Mouse (Mus musculus): ENCODE results near the gene Sgms1.
A peak's percentile ranks its signal among the peaks of the same experiment; 100 is the strongest.

Sgms1 gene

GRCm38 (mm10) chr19:32262805-32263572 is 126.5 kb downstream of the Sgms1 start:
- DNase-seq: no peak

DNA sequence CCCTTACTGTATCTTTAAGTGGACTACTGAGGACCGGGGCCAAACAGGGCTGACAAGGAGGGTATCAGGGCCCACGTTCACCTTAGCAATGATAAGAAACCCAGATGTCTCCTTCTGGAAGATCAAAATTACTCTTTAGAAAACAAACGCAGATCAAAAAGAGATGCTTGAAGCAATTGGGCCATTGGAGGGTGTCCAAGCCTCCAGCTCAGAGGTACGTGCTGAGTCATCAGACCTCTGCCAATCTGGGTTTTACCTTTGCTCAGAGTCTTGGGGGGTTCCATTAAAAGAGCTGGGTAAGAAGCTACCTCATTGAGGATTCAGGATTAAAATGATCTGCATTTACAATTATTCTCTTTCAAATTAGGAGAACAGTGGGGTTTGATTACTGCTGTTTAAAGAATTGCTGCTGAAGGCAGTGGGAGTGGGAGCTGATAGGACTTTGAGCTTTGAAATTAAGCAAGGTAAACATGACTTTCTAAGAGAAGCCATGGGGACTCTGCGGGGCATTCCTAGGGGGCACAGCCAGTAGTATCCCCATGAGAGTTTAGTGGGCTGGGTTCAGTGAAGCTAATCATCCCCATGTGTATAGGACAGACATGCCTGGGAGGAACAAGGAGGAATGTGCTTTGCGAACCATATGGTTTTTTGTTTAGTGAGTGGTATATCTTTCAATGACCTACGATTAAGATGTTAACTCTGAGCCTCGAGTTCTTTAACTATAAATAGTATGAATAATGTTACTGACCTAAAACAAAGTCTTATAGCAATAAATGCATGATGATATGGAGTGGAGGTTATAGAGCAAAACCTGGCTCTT is 128.4 kb downstream of the Sgms1 start:
- peak; percentile 28 to 34 for DNase-seq

DNA sequence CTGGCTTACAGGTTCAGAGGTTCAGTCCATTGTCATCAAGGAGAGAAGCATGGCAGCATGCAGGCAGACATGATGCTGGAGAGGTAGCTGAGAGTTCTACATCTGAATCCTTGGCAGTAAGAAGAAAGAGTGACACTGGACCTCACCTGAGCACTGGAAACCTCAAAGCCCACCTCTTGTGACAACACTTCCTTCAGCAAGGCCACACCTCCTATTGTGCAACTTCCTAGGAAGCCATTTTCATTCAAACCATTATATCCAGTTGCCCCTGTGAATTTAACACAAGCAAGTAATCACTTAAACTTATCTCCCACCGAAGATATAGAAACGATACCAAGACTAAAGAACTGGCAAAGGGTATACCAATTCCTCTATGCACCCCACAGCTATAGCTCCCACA is 129.7 kb downstream of the Sgms1 start:
- no peak for DNase-seq

GRCm38 (mm10) chr19:32259048-32259447 is 130.5 kb downstream of the Sgms1 start:
- DNase-seq: no peak

DNA sequence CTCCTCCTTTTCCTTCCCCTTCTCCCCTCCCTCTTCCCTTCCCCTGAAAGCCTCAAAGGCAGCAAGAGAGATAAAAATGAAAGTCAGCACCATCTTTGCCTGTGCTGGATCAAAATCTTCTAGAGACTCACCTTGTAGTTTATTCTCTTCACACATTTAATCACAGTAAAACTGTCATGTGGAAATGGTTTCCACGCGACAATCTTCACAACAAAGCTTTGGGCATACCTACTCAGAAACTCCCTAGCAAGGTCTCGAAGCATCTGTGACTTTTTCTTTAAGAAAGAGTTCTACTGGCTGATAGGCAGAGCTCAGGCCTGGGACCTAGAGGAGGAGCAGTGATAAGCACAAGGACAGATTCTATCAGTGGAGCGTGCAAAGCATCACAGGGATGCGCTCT is 131.4 kb downstream of the Sgms1 start:
- DNase-seq: no peak

DNA sequence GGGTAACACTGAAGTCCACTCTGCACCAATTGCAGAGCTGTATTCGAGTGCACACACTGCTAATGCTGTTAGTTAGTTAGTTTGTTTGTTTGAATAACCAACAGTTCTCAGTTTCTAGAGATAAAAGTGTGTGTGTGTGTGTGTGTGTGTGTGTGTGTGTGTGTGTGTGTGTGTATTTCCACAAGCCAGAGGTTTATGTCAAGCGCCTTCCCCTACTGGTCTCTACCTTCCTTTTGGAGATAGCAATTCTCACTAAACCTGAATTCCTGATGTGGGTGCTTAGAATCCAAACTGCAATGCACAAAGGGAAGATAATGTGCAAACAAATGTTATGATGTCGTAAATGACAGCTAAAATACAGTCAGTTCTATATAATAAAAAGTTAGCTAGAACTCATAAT is 131.9 kb downstream of the Sgms1 start:
- no peak for DNase-seq

DNA sequence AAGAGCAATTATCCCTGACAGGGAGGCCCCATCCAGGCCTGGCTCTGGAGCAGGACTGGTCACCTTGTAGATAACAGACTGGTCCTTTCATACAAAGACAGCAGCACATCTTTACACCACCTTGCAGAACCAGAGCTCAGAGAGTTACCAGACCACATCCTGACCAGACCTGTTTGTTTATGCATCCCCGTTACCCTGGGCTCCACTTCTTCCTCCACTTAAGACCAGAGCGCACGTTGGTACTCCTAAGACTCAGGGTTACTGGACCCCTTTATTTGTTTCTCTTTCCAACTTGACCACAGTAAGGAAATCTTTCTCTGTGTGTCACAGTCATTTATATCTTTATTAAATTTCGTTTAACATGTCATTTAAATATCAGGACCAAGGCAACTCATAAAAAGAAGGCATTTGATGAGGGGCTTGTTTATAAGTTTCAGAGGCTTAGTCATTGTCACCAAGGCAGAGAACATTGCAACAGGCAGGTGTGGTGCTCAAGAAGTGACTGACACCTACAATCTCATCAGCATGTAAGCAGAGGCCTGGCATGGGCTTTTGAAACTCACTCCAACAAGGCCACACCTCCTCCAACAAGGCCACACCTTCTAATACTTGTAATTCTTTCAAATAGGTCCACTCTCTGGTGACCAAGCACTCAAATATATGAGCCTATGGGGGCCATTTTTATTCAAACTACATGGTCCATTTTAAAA is 132.7 kb downstream of the Sgms1 start:
- no peak for DNase-seq

DNA sequence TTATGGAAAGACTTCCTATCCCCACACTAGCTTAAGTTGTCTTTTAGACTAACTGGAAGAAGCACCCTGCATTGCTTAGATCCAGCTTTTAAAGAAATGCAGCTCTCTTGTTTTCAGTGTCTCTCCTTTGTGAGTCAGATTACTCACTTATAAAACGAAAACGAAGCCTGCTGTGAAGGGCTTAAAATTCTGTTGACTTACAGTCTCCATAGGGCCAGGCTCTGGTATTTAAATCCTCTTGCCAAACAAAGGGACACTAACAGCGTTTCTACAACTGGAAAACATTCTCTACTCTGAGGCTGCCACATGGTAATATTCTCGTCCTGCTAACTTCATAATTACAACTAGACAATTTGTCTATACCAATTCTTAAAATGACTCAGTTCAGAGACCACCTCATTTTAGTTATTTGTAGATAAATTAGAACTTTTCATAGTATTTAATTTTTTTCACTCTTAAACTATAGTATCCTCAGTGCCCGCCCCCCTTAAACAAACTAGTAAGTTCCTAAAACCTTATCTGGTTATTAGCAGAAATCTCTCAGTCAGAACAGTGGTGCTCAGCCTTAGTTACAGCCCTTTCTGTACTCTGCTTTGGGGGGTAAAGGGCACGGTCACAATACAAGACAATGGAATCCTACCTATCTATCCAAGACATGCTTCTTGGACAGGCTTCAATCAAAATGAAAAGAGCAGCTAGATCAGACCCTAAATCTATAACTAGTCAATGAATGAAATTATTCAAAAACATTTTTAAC is 133.9 kb downstream of the Sgms1 start:
- no peak for DNase-seq

DNA sequence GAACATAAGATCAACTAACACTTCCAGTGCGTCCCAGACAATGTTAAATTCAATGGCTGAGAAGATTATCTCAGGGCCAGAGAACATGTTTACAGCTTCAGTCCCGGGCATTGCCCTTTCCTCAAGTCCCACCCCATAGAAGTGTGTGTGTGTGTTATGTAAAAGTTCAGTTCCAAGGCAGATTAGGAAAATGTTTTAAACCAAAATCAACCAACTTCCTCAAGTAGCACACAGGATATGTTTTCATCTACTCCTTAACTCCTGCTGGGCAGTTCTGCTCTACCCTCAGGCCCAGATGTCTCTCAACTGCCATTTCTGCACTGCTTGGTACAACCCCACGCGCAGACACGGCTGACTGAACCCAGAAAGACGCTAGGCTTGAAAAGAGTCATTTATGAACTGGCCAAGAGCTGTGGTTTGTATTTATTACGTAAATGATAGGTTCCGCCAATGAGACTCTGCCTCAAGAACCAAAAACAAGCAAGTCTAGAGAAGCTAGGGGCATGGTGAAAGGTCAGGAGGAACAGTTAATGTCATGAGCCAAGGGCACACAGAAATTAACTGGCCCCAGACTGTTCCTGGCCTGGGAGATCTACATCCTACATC is 134.7 kb downstream of the Sgms1 start:
- DNase-seq: no peak

GRCm38 (mm10) chr19:32254204-32254603 is 135.3 kb downstream of the Sgms1 start:
- DNase-seq: no peak

DNA sequence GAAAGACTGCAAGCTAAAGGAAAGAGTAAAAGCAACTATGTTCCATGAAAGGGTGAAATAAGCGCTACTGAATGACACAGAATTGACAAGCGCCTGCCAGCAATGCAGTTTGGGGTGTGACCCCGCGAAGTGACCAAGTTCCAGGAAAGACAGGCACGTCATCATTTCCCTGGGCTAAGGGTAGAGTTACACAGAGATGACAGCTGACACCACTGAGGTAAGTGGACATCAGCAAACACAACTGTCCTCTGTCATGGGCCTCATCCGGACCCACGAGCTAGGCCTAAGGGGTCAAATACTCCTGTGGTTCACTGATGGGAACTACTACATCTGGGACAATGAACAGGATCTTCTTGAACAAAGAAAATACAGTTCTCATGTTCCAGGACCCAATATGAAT is 136.5 kb downstream of the Sgms1 start:
- no peak for DNase-seq

- no peak for DNase-seq
Observed at GRCm38 (mm10) chr19:32252451-32252850, 137.1 kb downstream of the Sgms1 start.

DNA sequence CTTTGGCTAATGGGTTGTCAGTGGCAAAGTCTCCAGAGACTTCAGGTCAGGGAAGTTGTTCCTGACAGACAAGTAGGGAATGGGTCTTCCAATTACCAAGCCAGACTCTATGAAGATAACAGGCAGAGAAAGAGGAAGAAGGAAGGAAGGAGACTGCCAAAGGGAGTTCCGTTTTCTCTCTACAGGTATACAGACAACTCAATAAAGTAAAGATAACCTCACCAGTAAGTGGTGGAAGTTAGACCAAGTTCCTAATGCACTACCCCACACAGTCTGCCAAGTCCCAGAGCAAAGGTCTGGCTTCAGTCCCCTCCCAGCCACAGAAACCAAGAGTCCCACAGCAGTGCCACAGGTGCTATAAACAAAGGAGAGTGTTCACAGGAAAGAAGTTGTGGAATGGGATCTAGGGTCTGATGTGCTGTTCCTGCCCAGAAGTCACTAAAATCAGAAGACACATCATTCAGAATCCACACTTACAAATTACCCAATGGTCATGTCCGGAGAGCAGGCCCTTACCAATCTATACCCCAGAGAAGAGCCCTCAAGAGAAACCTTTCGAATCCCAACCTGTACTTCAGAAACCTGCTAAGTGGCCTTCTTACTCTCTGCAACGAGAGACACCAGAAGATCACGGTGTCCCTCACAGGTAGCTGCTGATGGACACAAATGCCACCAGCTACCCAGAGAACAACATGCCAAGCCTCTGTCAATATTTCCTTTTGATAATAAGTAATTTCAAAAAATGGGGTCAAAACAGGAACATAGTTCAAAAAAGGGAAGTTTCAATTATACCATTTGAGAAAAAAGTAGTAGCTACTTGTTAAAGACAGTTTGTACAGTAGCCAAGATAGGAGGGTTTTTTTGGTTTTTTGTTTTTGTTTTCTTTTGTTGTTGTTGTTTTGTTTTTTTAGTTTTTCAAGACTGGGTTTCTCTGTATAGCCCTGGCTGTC is 140.1 kb downstream of the Sgms1 start:
- no peak for DNase-seq

DNA sequence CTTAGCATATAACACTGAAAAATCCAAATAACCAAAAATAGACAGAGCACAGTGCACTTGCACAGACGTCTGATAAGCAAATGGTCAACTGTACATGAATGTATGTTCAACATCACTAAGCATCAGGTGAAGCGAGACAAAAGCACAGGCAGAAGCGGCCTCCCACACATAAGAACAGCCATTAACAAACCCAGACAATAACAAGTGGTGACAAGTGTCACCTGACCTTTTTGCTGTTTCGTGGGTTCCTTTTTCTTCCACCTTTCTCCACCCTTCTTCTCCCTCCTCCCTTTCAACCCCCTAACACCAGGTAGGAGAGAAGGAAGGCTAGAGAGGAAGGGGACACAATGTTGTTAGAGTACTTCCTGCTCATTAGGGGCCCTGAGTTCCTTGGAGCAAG is 144.6 kb downstream of the Sgms1 start:
- no peak for DNase-seq

- peak in 1 of 2 experiments; percentile 28 for DNase-seq
Observed at GRCm38 (mm10) chr19:32243246-32243645, 146.3 kb downstream of the Sgms1 start.

- peak; percentile 32 to 36 for DNase-seq
Observed at GRCm38 (mm10) chr19:32242153-32242552, 147.4 kb downstream of the Sgms1 start.

DNA sequence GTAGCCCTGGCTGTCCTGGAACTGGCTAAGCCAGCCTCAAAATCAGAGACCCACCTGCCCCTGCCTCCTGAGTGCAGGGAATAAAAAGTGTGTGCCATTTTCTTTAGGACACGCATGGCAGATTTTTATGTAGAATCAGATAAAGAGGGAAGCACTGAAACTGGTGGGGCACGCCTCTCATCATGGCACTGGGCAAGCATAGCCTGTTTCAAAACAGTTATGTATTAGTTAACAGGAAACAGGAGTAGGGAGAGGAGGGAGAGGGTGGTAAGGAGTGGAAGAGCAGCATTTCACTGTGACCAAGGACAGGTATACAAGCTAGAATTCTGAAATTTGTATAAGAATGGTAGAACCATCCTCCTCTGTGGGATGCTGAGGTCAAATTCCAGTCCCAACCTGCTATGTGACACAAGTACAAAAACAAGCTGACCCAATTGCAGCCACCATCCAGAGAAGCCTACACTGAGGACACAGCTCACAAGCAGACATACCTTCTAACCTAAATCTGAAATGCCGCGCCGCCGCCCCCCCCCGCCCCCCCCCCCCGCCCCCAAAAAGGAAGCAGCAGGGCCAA is 149.0 kb downstream of the Sgms1 start:
- DNase-seq: no peak

DNA sequence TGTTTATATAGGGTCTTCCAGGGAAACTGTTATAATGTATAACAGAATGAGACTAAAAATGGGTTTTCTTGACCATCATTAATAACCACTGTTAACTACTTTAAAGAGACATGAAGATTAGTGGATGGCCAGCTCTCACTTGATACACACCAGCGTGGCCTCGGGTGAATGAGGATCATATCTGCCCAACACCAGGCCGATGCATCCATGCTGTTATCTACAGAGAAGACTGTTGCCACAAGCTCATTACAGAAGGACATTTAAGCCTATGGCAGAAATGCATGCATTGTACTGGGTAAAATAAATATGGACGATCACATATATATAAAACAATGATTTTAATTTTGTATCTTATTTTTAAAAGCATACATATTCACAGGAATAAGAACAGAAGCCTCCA is 149.6 kb downstream of the Sgms1 start:
- no peak for DNase-seq

- no peak for DNase-seq
Observed at GRCm38 (mm10) chr19:32239459-32239792, 150.1 kb downstream of the Sgms1 start.

DNA sequence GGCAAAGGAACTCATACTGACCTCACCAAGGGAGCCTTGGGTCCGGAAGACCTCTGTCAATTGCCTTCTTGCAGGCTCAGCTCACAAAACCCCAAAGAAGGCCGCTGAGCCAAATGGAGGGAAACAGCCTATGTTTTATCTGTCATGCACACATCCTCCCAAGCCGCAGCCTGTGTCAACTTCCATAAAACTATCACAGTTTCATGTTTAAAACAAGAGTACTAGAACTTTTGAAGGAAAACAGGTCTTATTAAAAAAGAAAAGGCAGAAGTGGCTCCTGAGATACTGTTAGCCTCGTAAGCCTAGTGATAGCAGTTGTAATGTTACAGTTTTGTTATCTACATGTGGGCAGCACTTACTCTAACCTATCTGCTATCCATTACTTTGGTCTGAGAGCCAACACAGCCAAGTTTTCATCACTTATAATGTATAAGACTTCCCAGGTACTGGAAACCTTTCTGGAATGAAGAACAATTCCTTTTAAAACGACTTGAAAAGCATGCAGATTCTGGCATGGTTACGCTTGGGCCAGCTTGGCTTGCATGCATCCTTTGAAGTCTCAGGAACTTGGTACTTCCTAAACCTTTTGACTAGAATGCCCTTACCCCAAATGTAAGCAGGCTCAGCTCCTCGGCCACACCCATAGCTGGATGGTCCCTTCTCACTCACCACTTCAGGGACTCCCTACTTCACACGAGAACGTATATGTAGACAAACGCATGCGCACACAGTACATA is 150.6 kb downstream of the Sgms1 start:
- no peak for DNase-seq

Measured in cerebellum, adult 18-20 months (tissue).